Mouse (Mus musculus) testis, adult 2 months (tissue): Measurements from ENCODE around the gene Plppr1. TPM values are rescaled to one million over a fixed set of nuclear protein-coding genes. Genes with fewer than 3 reads are reported as not detected.
"Not testable (repeated sequence)": the region's sequence is repeated elsewhere in the genome, so short reads cannot be mapped to it uniquely, and the experiment has no call there.

Experiments
- H3K27ac ChIP-seq: fragments of 200-500 bp; 2 replicates; pipeline ENCODE4 v1.5.1; 2012; ENCODE audit warnings: low read depth, low read length; ENCODE audit not compliant: control insufficient read depth, insufficient read depth
- H3K27me3 ChIP-seq: fragments of 200-500 bp; 2 replicates; pipeline ENCODE4 v1.6.1; 2012; ENCODE audit warnings: mild to moderate bottlenecking, low read length, moderate library complexity; ENCODE audit not compliant: control insufficient read depth, insufficient read depth
- H3K36me3 ChIP-seq: fragments of 200-500 bp; 2 replicates; pipeline ENCODE4 v1.6.1; 2012; ENCODE audit warnings: mild to moderate bottlenecking, low read length; ENCODE audit not compliant: control insufficient read depth, insufficient read depth
- H3K4me1 ChIP-seq: fragments of 200-500 bp; 2 replicates; pipeline ENCODE4 v1.6.1; 2012; ENCODE audit warnings: low read length; ENCODE audit not compliant: control insufficient read depth, insufficient read depth
- H3K4me3 ChIP-seq: fragments of 200-500 bp; 2 replicates; pipeline ENCODE4 v1.5.1; 2012; ENCODE audit warnings: low read depth, mild to moderate bottlenecking, low read length, moderate library complexity, mixed read lengths; ENCODE audit not compliant: control insufficient read depth
- CTCF ChIP-seq: fragments of 200-500 bp; IDR thresholded peaks from 2 replicates; pipeline ENCODE4 v1.5.1; 2012; ENCODE audit warnings: low read depth, mild to moderate bottlenecking, inconsistent platforms, low read length, moderate library complexity; ENCODE audit not compliant: control insufficient read depth, insufficient read depth, insufficient replicate concordance
- POLR2A ChIP-seq: fragments of 200-500 bp; IDR thresholded peaks from 2 replicates; pipeline ENCODE4 v1.6.1; 2012; ENCODE audit warnings: low read depth, mild to moderate bottlenecking, inconsistent platforms, low read length, moderate library complexity; ENCODE audit not compliant: control insufficient read depth
- polyA plus RNA-seq: library from polyadenylated mRNA; depleted of rRNA; stranded (reverse); fragments of >200 nt; gene quantifications from 2 replicates; pipeline ENCODE4 v1.2.3, GENCODE M21; 2012

Gene Plppr1
- polyA plus RNA-seq, 1 experiment: not detected

DNA sequence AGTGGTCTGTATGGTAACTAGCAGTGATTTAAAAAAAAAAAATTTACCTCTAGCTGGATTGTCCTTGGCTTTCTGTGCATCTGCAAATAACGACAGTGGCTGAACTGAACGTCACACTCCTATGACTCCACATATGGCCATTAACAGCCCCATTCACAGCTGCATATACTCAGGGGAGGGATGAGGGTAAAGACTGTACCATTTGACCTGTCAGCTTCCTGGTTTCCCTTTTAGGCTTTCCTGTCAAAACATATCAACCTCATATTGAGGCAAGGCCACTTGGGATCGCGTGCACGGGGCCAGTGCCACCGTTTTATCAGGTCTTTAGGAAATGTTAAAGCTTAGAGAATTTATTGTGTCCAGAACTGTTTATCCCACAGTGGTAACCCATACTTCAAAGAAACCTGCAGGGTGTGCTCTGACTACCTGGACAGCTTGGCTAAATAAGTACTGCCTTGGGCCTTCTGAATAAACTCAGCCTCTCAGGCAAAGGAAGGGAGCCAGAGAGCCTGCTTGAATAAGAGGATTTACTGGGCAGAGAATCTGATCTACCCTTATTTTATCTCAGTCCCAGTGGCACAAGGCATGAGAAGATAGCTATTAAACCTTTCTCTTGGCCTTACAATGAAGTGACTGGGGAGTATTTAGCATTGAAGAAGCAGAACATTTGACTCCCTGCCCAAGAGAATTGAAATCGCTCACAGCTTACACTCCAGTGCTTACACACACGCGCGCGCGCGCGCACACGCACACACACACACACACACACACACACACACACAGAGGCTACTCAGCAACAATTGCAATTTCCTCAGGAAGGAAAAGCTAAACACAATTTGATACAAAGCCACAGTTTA lies 226.5 kb downstream of the Plppr1 start:
- Histone ChIP-seq H3K4me1 (no peaks in the 10 kb centered on the region), H3K27ac (no peak overlapping the region), H3K27me3 (no peaks in the 10 kb centered on the region), H3K4me3 (no peak overlapping the region), H3K36me3 (no peaks in the 10 kb centered on the region)
- TF ChIP-seq CTCF (no peak), POLR2A (no peak)

DNA sequence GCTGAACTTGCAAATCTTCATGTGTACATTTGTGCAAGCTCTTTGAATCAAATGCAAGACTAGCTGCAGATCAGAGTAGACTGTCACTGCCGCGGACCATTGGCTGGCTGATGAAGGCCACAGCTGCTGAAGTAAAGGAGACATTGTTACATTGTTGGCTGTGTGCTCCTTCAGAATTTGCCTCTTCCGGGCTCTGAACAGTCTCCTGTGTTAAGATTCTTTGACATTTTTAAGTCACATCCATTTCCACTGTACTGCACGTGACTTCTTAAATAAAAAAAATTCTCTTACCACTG lies 227.1 kb downstream of the Plppr1 start:
- Histone ChIP-seq H3K27me3 (no peaks in the 10 kb centered on the region), H3K4me3 (no peak overlapping the region), H3K36me3 (no peaks in the 10 kb centered on the region), H3K27ac (no peak overlapping the region), H3K4me1 (no peaks in the 10 kb centered on the region)
- TF ChIP-seq CTCF: no peak
- no peak for TF ChIP-seq POLR2A

DNA sequence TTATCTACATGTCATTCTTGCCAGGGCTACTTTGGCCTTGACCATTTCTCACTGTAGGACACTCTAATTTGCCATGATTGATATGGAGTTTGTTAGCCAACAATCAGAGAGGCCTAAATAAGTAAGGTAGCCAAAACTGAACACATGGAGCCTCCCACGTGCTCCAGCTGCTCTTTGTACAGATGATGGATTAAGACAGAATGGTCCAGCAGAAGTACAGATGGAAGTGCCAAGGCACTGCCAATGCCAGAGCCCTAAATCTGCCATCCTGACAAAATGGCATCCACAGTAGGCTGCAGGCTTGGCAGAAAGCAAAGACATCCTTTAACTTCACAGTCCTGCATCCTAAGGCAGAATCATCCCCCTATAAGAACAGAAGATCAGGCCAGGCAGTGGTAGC lies 237.4 kb downstream of the Plppr1 start:
- TF ChIP-seq POLR2A (no peak), CTCF (no peak)
- no peak overlapping the region for H3K4me3 ChIP-seq
- H3K4me1 ChIP-seq: no peaks in the 10 kb centered on the region
- H3K27me3 ChIP-seq: no peaks in the 10 kb centered on the region
- H3K36me3 ChIP-seq: no peaks in the 10 kb centered on the region
- no peak overlapping the region for H3K27ac ChIP-seq

DNA sequence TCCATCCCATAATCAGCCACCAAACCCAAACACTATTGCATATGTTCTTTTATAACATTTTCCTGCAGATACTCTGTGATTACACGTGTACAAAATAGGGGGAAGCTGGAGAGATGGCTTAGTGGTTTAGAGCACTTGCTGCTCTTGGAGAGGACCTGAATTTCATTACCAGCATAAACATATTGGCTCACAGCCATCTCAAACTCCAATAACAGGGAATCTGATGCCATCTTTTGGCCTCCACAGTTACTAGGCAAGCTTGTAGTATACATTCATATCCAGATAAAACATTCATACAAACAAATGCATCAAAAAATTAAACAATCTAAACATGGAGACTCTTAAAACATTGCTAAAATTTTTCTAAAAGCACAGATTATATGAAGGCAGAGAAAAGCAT lies 240.5 kb downstream of the Plppr1 start:
- no peak overlapping the region for H3K4me3 ChIP-seq
- no peak for TF ChIP-seq CTCF
- TF ChIP-seq POLR2A: no peak
- H3K27ac ChIP-seq: no peak overlapping the region
- no peaks in the 10 kb centered on the region for H3K36me3 ChIP-seq
- no peaks in the 10 kb centered on the region for H3K4me1 ChIP-seq
- H3K27me3 ChIP-seq: no peaks in the 10 kb centered on the region

DNA sequence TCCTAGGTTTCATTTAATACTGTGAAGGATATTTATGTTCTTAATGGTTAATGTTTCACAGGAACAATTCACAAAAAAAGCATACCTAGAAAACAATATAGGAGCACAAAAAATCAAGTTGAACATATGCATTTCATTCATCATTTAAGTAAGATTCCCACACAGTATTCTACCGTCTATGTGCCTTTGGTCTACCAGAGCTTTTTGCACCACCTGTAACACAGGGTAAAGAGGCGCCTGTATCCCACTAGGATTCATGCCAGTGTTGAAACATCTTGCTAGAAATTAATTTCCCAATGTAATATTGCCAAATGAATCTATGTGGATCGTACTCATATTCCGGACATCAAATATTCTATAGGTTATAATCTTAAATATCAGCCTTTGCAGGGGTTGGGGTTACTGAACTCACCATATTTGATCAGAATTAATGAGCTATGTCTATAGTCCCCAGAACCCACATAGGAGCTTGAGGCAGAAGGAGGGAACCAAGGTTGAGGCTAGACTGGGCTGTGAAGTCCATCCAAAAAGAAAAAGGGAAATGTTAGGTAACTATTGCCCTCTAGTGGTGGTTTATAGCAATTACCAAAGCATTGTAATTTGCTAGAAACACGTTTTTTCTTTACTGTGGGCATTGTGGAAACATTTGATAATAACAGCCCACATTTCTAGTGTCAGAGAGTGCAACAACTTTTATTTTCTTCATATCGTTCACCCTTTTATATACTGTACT lies 263.0 kb downstream of the Plppr1 start:
- Histone ChIP-seq H3K4me1 (no peaks in the 10 kb centered on the region), H3K27ac (no peak overlapping the region), H3K36me3 (no peaks in the 10 kb centered on the region), H3K4me3 (no peak overlapping the region), H3K27me3 (no peaks in the 10 kb centered on the region)
- TF ChIP-seq CTCF (peak; percentile 25; the same call in 1 of the 2 replicates), POLR2A (no peak)

DNA sequence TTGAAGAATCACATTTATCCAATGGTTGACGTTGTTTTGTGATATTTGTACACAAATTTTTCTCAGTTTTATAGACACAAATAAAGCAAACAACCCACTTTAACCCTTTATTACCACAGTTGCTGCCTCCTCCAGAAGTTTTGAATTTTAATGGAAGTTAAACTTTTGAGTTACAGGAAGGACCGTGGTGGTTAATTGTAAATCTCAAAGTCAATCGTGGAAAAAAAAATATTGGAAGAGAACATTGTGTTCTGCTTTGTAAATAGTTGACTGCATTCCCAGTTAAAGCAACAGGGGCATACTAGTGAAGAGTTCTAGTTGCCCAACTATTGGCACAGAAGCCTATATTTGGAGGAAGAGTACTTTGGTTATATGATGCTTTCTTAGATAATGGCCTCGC lies 278.9 kb downstream of the Plppr1 start:
- not testable (repeated sequence) for H3K4me1 ChIP-seq, H3K27me3 ChIP-seq, H3K36me3 ChIP-seq, H3K27ac ChIP-seq, H3K4me3 ChIP-seq

DNA sequence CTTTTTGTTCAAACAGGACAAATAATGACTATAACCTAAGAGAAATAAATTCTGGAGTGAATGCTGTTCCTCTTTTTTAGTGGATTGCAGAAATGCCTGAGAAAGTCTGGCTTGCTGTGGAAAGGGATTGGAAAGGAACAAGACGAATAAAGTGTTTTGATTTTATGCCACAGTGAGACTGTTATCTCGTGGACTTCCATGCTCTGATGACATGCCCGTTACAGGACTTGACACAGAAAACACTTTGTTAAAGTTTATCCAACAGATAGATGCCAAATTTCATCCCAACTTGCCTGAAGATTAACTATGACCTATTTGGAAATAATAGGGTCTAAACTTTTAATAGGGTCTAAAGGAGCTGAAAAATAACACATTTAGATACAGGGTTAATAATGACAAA lies 281.0 kb downstream of the Plppr1 start:
- H3K4me1 ChIP-seq: not testable (repeated sequence)

DNA sequence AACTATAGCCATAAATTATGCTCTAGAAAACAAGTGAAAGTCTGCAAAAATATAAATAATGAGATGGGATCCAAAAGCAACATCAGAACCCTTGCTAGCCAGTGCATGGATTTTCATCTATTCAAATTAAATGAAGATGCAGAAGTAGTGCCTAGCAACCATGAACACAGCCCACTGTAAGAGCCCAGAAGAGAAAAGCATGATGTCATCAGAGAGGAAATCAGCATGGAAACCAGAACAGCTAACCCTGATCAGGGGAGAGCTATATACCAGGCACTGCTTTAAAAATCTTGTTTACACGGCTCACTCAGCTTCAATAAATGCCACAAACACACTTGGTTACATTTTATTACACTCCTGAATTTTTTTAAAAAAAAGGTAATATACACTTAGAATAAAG lies 288.9 kb downstream of the Plppr1 start:
- H3K27me3 ChIP-seq, H3K4me3 ChIP-seq, H3K36me3 ChIP-seq, H3K4me1 ChIP-seq, H3K27ac ChIP-seq: not testable (repeated sequence)

More for the DNA sequence above, 281.0 kb downstream of the Plppr1 start:
- H3K27me3 ChIP-seq, H3K27ac ChIP-seq, H3K36me3 ChIP-seq, H3K4me3 ChIP-seq: not testable (repeated sequence)
